19 mouse cellular contexts compared by ENCODE assay signal in the genomic region with DNA sequence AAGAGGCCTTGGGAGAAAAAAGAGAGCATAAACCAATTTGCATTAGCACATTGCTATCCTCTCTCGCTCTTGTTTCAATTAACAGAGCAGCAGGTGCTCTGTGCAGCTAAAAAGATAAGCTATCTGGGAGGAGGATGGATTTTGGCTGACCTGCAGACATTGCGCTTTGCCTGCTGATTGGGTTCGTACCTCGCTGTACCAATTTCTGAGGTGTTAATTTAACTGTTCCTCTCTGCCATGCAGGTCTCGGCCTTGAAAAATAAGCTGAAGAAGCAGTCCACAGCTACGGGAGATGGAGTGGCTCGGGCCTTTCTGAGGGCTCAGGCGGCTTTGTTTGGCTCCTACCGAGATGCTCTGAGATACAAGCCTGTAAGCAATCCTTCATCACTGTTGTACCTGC.
DNase-seq lines count a peak whose midpoint lies in the region; ATAC-seq and TF ChIP-seq lines count a peak whose summit lies in the region.
"Had no signal": no experiment of that assay in that cellular context is flagged by ENCODE, and none has a peak within 500 bp of the region (broad histone marks: within the 10 kb centered on the region; RNA-seq: fewer than 3 reads in every experiment).

No protein-coding gene starts in this region.

- TF ChIP-seq CTCF in layer of hippocampus, adult 2 months (conservative IDR thresholded peaks at IDR 0.05), result no peak
- TF ChIP-seq CTCF in midbrain, postnatal 0 days (IDR thresholded peaks at IDR 0.05), result no peak

- peak; percentile 57 for ATAC-seq in forebrain, embryonic 15.5 days (replicated peaks)
- ATAC-seq in midbrain, postnatal 0 days (ENCODE audit: low FRiP score), result no peak
- ATAC-seq: inflammation-experienced regulatory T-cells, adult 6 months; lung, postnatal 0 days had no signal

- H3K4me3 ChIP-seq in layer of hippocampus, adult 2 months, result no peak overlapping the region
- H3K4me3 ChIP-seq in forebrain, embryonic 15.5 days, result no peak overlapping the region
- H3K4me3 ChIP-seq in midbrain, postnatal 0 days (ENCODE audit: low read depth, low read length), result no peak overlapping the region
- H3K4me3 ChIP-seq: limb, embryonic 10.5 days; myocyte had no signal

- WGBS in forebrain, embryonic 15.5 days, result 27% methylated on average over 9 of the region's 9 CpGs
- 60% methylated on average over 9 of the region's 9 CpGs for WGBS in midbrain, postnatal 0 days

- H3K27ac ChIP-seq in layer of hippocampus, adult 2 months, result peak overlapping the region; percentile 47; the same call in 1 of the 2 replicates
- peak overlapping the region; percentile 5; the same call in 1 of the 2 replicates for H3K27ac ChIP-seq in forebrain, embryonic 15.5 days (replicated peaks)
- no peak overlapping the region for H3K27ac ChIP-seq in midbrain, postnatal 0 days (ENCODE audit: low read depth, low read length)
- H3K27ac ChIP-seq: kidney, postnatal 0 days; limb, embryonic 10.5 days; macrophage; stomach, postnatal 0 days had no signal

- H3K4me2 ChIP-seq in forebrain, embryonic 15.5 days (replicated peaks), result 0 out of 2 replicates have a peak overlapping the region, but pooled peaks have one; percentile 6
- H3K4me2 ChIP-seq in midbrain, postnatal 0 days (ENCODE audit: low read depth, low read length, poor library complexity, severe bottlenecking), result no peak overlapping the region

- H3K36me3 ChIP-seq in forebrain, embryonic 15.5 days, result peaks cover 3% of the 10 kb centered on the region; the same call in 1 of the 2 replicates
- H3K36me3 ChIP-seq in midbrain, postnatal 0 days (ENCODE audit: insufficient read depth, low read length), result peaks cover 11% of the 10 kb centered on the region

- no peak overlapping the region for H3K9ac ChIP-seq in forebrain, embryonic 15.5 days (replicated peaks)
- H3K9ac ChIP-seq in midbrain, postnatal 0 days (replicated peaks; ENCODE audit: low read length, poor library complexity, severe bottlenecking), result no peak overlapping the region

- H3K27me3 ChIP-seq in forebrain, embryonic 15.5 days, result no peaks in the 10 kb centered on the region
- H3K27me3 ChIP-seq in midbrain, postnatal 0 days (ENCODE audit: insufficient read depth, low read length), result no peaks in the 10 kb centered on the region

- no peaks in the 10 kb centered on the region for H3K9me3 ChIP-seq in forebrain, embryonic 15.5 days
- no peaks in the 10 kb centered on the region for H3K9me3 ChIP-seq in midbrain, postnatal 0 days (ENCODE audit: low read length)
- H3K9me3 ChIP-seq: limb, embryonic 10.5 days had no signal

- peaks cover 8% of the 10 kb centered on the region for H3K4me1 ChIP-seq in forebrain, embryonic 15.5 days
- H3K4me1 ChIP-seq in midbrain, postnatal 0 days (ENCODE audit: insufficient read depth, low read length), result no peaks in the 10 kb centered on the region

- peak; percentile 9 for DNase-seq in cerebellum, adult 11-12 months
- no peak for DNase-seq in cerebellum, adult 18-20 months
- DNase-seq in layer of hippocampus, adult 2 months (ENCODE audit: low spot score in 2 of 2), result no peak
- DNase-seq in layer of hippocampus, postnatal 25 days (ENCODE audit: extremely low spot score in 1 of 2, low spot score in 1 of 2), result no peak
- peak; percentile 25 for DNase-seq in midbrain, postnatal 0 days (ENCODE audit: low spot score)
- no peak for DNase-seq in thymus, postnatal 0 days (ENCODE audit: low spot score)
- no peak for DNase-seq in testis, postnatal 14 days (ENCODE audit: low spot score)
- DNase-seq: adrenal gland, postnatal 10 days; cerebellum, adult 9-11 months; gastrocnemius, postnatal 25 days; kidney, adult 2 months had no signal

Comparison
In these comparisons a context has a peak if more than half of its experiments do, and no peak if none do; other contexts are left out.
1. DNase-seq: peak in cerebellum, adult 11-12 months (single experiment) and midbrain, postnatal 0 days (single experiment); none in cerebellum, adult 18-20 months (0 of 2), layer of hippocampus, adult 2 months (0 of 2), layer of hippocampus, postnatal 25 days (0 of 2), thymus, postnatal 0 days (single experiment) and testis, postnatal 14 days (single experiment).